Mouse (Mus musculus): ENCODE data around the gene Tmem147. TPM values are rescaled to one million over a fixed set of nuclear protein-coding genes. Genes with fewer than 3 reads are reported as not detected.
"Not testable (repeated sequence)": the region's sequence is repeated elsewhere in the genome, so short reads cannot be mapped to it uniquely, and the experiment has no call there.

Tmem147 gene
- total RNA-seq, 2 experiments from 2014 or later = 137 TPM

DNA sequence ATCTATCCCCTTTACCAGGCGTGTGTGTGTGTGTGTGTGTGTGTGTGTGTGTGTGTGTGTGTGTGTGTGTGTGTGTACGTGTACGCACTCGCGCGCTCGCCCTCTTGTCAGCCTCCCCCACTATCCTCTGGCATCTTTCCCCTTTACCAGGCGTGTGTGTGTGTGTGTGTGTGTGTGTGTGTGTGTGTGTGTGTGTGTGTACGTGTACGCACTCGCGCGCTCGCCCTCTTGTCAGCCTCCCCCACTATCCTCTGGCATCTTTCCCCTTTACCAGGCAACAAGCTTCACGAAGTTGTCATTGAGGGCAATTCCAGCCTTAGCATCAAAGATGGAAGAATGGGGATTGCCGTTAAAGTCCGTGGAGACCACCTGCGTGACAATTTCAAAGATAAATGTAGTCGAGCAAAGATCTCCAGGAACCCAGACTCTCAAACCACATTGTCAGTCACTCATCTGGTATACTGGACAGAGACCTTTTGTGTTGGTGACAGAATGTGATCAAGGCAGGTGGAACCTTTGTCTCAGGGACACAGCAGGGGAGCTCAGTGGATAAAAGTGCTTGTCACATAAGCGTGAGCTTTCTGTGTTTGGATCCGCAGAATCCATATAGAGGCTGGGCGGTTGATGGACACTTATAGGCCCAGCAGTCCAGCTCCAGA lies 853 bp upstream of the Tmem147 start:
- intact Hi-C loops (cut with DNase I) = not testable (repeated sequence)
- DNase-seq (ENCODE audit: low spot score in 2 of 2) = peak in 1 of 2 experiments; percentile 53

GRCm38 (mm10) chr7:30728739-30729395 lies 473 bp downstream of the Tmem147 start:
- intact Hi-C loops (cut with DNase I) = no loop called here
- DNase-seq (ENCODE audit: low spot score in 2 of 2) = no peak

DNA sequence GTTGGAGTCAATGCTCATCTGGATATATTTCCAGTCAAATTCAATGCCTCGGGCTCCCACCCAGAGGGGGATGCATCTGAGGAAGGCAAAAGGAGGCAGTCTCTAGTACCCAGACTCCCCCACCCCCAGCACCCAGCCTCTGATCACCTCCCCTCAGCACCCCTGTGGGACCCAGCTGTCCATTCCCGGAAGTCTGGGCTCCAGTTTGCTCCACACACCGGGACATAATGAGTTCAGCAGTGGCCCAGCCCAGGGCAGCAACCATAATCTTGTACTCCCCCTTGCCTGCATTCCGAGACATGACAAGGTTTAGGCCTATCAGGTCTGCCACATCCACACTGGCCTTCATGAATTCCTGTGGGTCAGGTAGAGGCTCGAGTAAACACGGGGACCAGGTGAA lies 1.1 kb downstream of the Tmem147 start:
- no peak for DNase-seq (ENCODE audit: low spot score in 2 of 2)
- intact Hi-C loops (cut with DNase I) = no loop called here

DNA sequence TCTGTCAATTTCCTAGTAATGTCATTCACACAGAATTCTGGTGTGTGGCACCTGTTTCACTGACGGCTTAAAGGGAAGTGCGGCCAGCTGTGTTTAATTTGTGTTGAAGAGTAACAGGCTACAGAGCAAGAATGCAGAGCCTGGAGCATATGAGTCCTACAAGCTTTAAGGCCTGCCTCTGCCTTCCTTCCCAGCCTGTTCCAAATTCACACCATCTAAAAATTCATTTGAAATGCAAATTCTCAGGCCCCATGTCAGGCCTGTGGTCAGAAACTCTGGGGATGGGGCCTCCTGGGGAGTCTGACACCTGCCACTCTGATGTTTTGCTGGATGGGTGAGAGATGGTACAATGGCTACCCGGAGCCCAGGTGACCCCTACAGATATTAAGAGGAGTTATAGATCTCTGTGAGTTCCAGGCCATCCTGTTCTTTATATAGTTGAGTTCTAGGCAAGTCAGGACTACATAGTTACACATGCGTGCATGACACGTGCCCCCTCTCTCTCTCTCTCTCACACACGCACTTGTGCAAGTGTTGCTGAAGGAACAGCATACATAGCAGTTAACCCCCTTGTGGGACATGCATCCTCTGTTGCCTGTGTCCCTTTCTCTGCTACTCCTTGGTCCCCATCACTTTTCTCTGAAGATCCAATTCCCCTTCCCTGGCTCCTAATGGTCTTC lies 5.9 kb downstream of the Tmem147 start:
- DNase-seq (ENCODE audit: low spot score in 2 of 2) = no peak
- intact Hi-C loops (cut with DNase I) = loop anchor here (5.0 kb wide), 1 partner anchor 56 kb away; no protein-coding TSS in a partner anchor

DNA sequence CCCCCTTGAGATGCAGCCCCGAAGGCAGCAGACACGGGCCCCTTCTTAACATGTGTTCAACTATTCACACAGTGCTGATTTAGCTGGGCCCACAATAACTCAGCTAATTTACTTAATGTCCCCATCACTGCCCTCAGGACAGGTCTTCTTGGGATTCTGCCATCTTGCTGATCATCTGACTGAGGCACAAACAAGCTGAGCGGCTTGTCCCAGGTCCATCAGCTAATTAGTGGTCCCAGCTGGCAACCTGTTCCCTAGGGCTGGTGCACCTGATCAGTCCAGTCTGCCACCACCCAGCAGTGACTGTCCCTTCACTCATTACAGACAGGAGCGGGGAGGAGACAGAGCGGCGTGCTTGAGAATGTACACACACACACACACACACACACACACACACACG lies 8.1 kb downstream of the Tmem147 start:
- no peak for DNase-seq (ENCODE audit: low spot score in 2 of 2)
- intact Hi-C loops (cut with DNase I) = loop anchor here (5.0 kb wide), 1 partner anchor 54 kb away; no protein-coding TSS in a partner anchor

DNA sequence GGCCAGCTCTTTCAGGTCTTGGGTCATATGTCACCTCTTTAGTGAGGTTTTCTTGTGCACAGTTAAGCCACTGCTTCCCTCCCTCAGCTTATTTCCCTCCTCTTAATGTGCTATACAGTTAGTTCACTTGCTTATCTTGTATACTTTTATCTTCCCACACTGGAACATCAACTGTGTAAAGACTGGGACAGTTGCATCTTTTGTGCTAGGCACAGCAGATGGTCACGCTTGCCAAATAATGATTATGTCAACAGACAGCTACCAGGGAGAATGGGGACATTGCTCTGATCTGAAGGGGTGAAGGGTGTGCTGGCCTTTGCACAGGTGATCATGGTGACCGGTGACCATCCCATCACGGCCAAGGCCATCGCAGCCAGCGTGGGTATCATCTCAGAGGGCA lies 9.7 kb downstream of the Tmem147 start:
- DNase-seq (ENCODE audit: low spot score in 2 of 2) = no peak
- intact Hi-C loops (cut with DNase I) = loop anchor here (5.0 kb wide), 1 partner anchor 52 kb away; no protein-coding TSS in a partner anchor

GRCm38 (mm10) chr7:30717716-30718046 lies 11.7 kb downstream of the Tmem147 start:
- intact Hi-C loops (cut with DNase I) = no loop called here
- DNase-seq (ENCODE audit: low spot score in 2 of 2) = no peak

GRCm38 (mm10) chr7:30717006-30717715 lies 12.2 kb downstream of the Tmem147 start:
- DNase-seq (ENCODE audit: low spot score in 2 of 2) = peak; percentile 52 to 62
- intact Hi-C loops (cut with DNase I) = no loop called here

- intact Hi-C loops (cut with DNase I) = no loop called here
- no peak for DNase-seq (ENCODE audit: low spot score in 2 of 2)
These were observed 17.4 kb downstream of the Tmem147 start, which contains the start of gene Atp4a for GRCm38 (mm10) chr7:30711942-30712341. Atp4a (plus strand) TSS chr7:30712209.

GRCm38 (mm10) chr7:30707441-30707840 lies 21.9 kb downstream of the Tmem147 start:
- intact Hi-C loops (cut with DNase I) = no loop called here
- no peak for DNase-seq (ENCODE audit: low spot score in 2 of 2)

DNA sequence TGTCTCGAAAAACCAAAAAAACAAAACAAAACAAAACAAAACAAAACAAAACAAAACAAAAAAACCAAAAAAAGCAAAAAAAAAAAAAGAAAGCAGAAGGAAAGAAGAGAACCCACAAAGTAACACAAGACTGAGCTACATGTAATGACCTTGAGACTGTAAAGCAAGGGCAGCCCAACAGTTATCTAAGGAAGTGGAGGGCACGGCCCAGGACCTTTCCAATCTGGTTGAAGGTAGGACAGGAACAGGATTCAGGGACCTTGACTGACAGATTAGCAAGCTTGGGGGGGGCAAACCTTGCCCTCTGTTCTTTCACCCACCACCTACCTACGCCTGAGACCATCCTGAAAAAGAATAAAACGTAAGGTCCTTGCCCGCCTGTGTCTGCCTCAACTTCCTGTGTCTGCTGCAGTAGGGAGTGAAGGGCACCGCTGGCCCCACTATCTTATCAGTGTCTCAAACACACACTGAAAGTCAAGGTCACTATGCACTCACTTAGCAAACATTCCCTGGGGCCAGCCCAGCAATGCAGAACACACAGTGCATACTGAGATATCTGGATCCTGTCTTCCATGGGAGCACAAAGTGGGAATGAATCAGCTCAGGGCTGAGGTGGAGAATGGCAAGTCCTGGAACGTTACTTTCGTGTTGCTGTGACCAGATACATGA lies 23.0 kb downstream of the Tmem147 start:
- DNase-seq (ENCODE audit: low spot score in 2 of 2) = no peak
- intact Hi-C loops (cut with DNase I) = no loop called here

GRCm38 (mm10) chr7:30698589-30698988 lies 30.8 kb downstream of the Tmem147 start, which contains the start of gene 2200002J24Rik:
2200002J24Rik (plus strand) TSS chr7:30698926.
- intact Hi-C loops (cut with DNase I) = no loop called here
- no peak for DNase-seq (ENCODE audit: low spot score in 2 of 2)

DNA sequence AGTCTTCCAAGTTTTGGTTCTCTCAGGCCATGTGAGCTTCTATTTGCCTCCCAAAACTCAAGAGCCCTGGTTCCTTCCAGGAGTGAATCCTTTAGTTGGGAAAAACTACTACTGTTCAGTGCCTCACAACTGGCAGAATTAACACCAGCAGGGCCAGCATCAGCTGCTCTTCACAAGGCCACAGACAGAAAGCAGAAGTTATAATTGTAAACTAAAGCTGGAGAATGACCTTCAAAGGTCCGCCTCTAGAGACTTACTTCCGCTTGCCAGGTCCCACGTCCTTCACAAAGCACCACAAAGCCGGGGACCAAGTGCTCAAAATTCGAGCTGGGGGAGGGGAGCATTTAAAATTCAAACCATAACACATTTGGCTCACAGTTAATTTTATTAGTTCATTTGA lies 31.2 kb downstream of the Tmem147 start:
- DNase-seq (ENCODE audit: low spot score in 2 of 2) = no peak
- intact Hi-C loops (cut with DNase I) = no loop called here

DNA sequence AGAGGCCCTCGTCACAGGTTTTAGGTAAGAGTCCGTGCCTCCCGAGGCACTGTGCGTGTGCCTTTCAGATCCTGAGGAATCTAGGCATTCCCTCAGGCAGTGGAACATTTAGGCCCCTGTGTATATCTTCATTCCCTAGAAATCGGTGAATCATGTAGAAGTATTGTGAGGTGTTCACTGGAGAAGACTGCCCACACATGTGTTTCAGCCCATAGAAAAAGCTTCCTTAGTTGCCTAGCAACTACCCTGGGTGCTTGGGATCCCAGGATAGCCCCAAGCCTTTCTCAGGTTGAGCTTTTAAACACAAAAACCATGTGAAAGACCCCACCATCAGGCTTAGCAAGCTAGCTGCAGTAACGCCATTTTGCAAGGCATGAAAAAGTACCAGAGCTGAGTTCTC lies 41.0 kb downstream of the Tmem147 start:
- intact Hi-C loops (cut with DNase I) = no loop called here
- peak in 1 of 2 experiments; percentile 53 for DNase-seq (ENCODE audit: low spot score in 2 of 2)

GRCm38 (mm10) chr7:30683425-30683824 lies 45.9 kb downstream of the Tmem147 start:
- DNase-seq (ENCODE audit: low spot score in 2 of 2) = no peak
- intact Hi-C loops (cut with DNase I) = no loop called here

DNA sequence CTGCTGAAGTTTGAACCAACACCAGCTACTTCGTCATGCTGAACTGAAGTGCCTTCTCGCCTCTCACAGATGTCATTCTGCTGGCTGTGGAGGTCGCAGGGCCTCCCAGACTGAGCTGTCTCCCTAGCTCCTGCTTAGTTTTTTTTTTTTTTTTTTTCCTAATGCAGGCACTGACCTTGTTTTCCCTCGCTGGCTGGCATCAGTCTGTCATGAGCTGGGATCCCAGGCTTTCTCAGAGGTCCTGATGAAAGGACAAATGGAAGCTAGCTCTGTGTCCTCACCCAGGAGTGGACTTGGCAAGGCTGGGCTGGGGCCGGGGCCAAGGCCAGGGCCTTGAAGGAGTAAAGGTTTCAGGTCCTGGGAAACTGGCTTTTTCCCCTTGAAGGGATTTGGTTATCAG lies 47.4 kb downstream of the Tmem147 start:
- no peak for DNase-seq (ENCODE audit: low spot score in 2 of 2)
- intact Hi-C loops (cut with DNase I) = no loop called here

- intact Hi-C loops (cut with DNase I) = no loop called here
- peak in 1 of 2 experiments; percentile 11 for DNase-seq (ENCODE audit: low spot score in 2 of 2)
These were observed 50.9 kb downstream of the Tmem147 start for GRCm38 (mm10) chr7:30678263-30678975.
